Mouse (Mus musculus) megakaryocyte, adult 5-6 weeks (primary cell): ENCODE results near the gene Cbx7. TPM values are rescaled to one million over a fixed set of nuclear protein-coding genes. Genes with fewer than 3 reads are reported as not detected.
"Not testable (repeated sequence)": the region's sequence is repeated elsewhere in the genome, so short reads cannot be mapped to it uniquely, and the experiment has no call there.

Experiments used
- ATAC-seq: 2 replicates; pipeline ENCODE4 v1.8.0; 2016; ENCODE audit warnings: mild to moderate bottlenecking, inconsistent platforms; ENCODE audit not compliant: poor library complexity, severe bottlenecking
- total RNA-seq, 2 experiments: library from RNA; stranded (forward) in 1 of 2; stranded (reverse) in 1 of 2; fragments of 153-499, 151-499 nt in 1 of 2; fragments of 221-1000, 200-1000 nt in 1 of 2; gene quantifications; 2 replicates each; pipeline versions ENCODE4 v1.2.3 to v1.2.4; 2015 to 2017

Cbx7 gene
- total RNA-seq, 2 experiments from 2014 or later, result 3.9 to 5.5 TPM

- ATAC-seq, result no peak
These were observed 19.7 kb downstream of the Cbx7 start for GRCm38 (mm10) chr15:79951226-79951625.

GRCm38 (mm10) chr15:79950250-79951025 lies 20.5 kb downstream of the Cbx7 start:
- ATAC-seq, result 0 out of 2 replicates have a peak, but pooled peaks have one; percentile 47

- ATAC-seq, result no peak
These were observed 23.2 kb downstream of the Cbx7 start for GRCm38 (mm10) chr15:79947681-79948080.

GRCm38 (mm10) chr15:79946790-79947189 lies 24.1 kb downstream of the Cbx7 start:
- peak; percentile 47; the same call in 1 of the 2 replicates for ATAC-seq

GRCm38 (mm10) chr15:79946022-79946421 lies 24.9 kb downstream of the Cbx7 start:
- ATAC-seq, result peak; percentile 76

GRCm38 (mm10) chr15:79944948-79945347 lies 26.0 kb downstream of the Cbx7 start:
- ATAC-seq, result no peak

GRCm38 (mm10) chr15:79943584-79943983 lies 27.3 kb downstream of the Cbx7 start:
- ATAC-seq, result no peak

- ATAC-seq, result no peak
These were observed 28.4 kb downstream of the Cbx7 start for GRCm38 (mm10) chr15:79942541-79942940.

- ATAC-seq, result peak; percentile 56
These were observed 30.0 kb downstream of the Cbx7 start for GRCm38 (mm10) chr15:79940932-79941331.

GRCm38 (mm10) chr15:79939913-79940312 lies 31.0 kb downstream of the Cbx7 start:
- no peak for ATAC-seq

- ATAC-seq, result not testable (repeated sequence)
These were observed 31.4 kb downstream of the Cbx7 start for GRCm38 (mm10) chr15:79939501-79939900.

GRCm38 (mm10) chr15:79939020-79939419 lies 31.9 kb downstream of the Cbx7 start:
- no peak for ATAC-seq

GRCm38 (mm10) chr15:79936374-79936751 lies 34.6 kb downstream of the Cbx7 start:
- no peak for ATAC-seq

GRCm38 (mm10) chr15:79935654-79936373 lies 35.1 kb downstream of the Cbx7 start:
- ATAC-seq, result no peak

GRCm38 (mm10) chr15:79934776-79935175 lies 36.1 kb downstream of the Cbx7 start:
- no peak for ATAC-seq

GRCm38 (mm10) chr15:79933670-79934514 lies 37.0 kb downstream of the Cbx7 start:
- ATAC-seq, result no peak

- ATAC-seq, result no peak
These were observed 37.8 kb downstream of the Cbx7 start for GRCm38 (mm10) chr15:79933052-79933669.

GRCm38 (mm10) chr15:79932323-79932987 lies 38.5 kb downstream of the Cbx7 start:
- peak; percentile 79 for ATAC-seq

- ATAC-seq, result no peak
These were observed 39.3 kb downstream of the Cbx7 start for GRCm38 (mm10) chr15:79931496-79932141.

GRCm38 (mm10) chr15:79929734-79930133 lies 41.2 kb downstream of the Cbx7 start:
- ATAC-seq, result no peak
